Mouse (Mus musculus) granulocyte monocyte progenitor cell, adult 5-6 weeks (primary cell): ENCODE measurements around the gene Tyrp1. TPM values are rescaled to one million over a fixed set of nuclear protein-coding genes. Genes with fewer than 3 reads are reported as not detected.

Experiments
- ATAC-seq: replicated peaks from 2 replicates; pipeline ENCODE4 v1.8.0; 2016; ENCODE audit warnings: mild to moderate bottlenecking, moderate TSS enrichment, inconsistent platforms; ENCODE audit not compliant: poor library complexity, severe bottlenecking
- total RNA-seq, 2 experiments: library from RNA; stranded (forward) in 1 of 2; stranded (reverse) in 1 of 2; fragments of 200-712, 200-1000 nt in 1 of 2; fragments of >200 nt in 1 of 2; fragmentation: Nextera tagmentation in 1 of 2; gene quantifications; 2 replicates each; pipeline ENCODE4 v1.2.3; 2014 to 2017

Gene Tyrp1
- total RNA-seq, 2 experiments from 2014 or later = not detected

GRCm38 (mm10) chr4:80886631-80887030 lies 52.7 kb downstream of the Tyrp1 start:
- no peak for ATAC-seq

GRCm38 (mm10) chr4:80891004-80891403 lies 57.1 kb downstream of the Tyrp1 start:
- no peak for ATAC-seq

- no peak for ATAC-seq
These were observed 61.5 kb downstream of the Tyrp1 start for GRCm38 (mm10) chr4:80895278-80895894.

Other genes with a start within 250 kb of the Tyrp1 start
- gene Lurap1l, start 76.5 kb downstream of the Tyrp1 start, total RNA-seq (2014; fragmentation: Nextera tagmentation) = not detected in 2 replicates
- gene Lurap1l, start 76.5 kb downstream of the Tyrp1 start, total RNA-seq (2017) = not detected in 2 replicates